Mouse (Mus musculus) lung, embryonic 14.5 days (tissue): ENCODE data around the gene Pbx4. TPM values are rescaled to one million over a fixed set of nuclear protein-coding genes. Genes with fewer than 3 reads are reported as not detected.

Experiments used
- ATAC-seq: fragments of 200-750 bp; cut with Nextera tagmentation; 2 replicates; pipeline ENCODE4 v1.8.0; 2017; ENCODE audit warnings: mild to moderate bottlenecking, moderate TSS enrichment, moderate library complexity; ENCODE audit not compliant: insufficient read depth
- DNase-seq: peaks from one replicate; pipeline ENCODE4 v3.0.0-alpha.2; 2015
- H3K27ac ChIP-seq: fragments of 300-500 bp; sonication (generic); 2 replicates; pipeline ENCODE4 v1.5.1; 2014; ENCODE audit warnings: low read depth, mild to moderate bottlenecking, moderate library complexity
- H3K27me3 ChIP-seq: fragments of 300-500 bp; sonication (generic); 2 replicates; pipeline ENCODE4 v1.6.1; 2014; ENCODE audit warnings: low read length, control low read depth; ENCODE audit not compliant: insufficient read depth
- H3K36me3 ChIP-seq: fragments of 300-500 bp; sonication (generic); 2 replicates; pipeline ENCODE4 v1.6.1; 2014; ENCODE audit warnings: control low read depth; ENCODE audit not compliant: insufficient read depth
- H3K4me1 ChIP-seq: fragments of 300-500 bp; sonication (generic); 2 replicates; pipeline ENCODE4 v1.6.1; 2014; ENCODE audit warnings: antibody characterized with exemption, control low read depth; ENCODE audit not compliant: insufficient read depth
- H3K4me2 ChIP-seq: fragments of 300-500 bp; sonication (generic); 2 replicates; pipeline ENCODE4 v1.6.1; 2014; ENCODE audit warnings: mild to moderate bottlenecking
- H3K4me3 ChIP-seq: fragments of 300-500 bp; sonication (generic); 2 replicates; pipeline ENCODE4 v1.5.1; 2014; ENCODE audit warnings: low read depth, low read length
- H3K9ac ChIP-seq: fragments of 300-500 bp; sonication (generic); 2 replicates; pipeline ENCODE4 v1.6.1; 2014
- H3K9me3 ChIP-seq: fragments of 300-500 bp; sonication (generic); 2 replicates; pipeline ENCODE4 v1.6.1; 2016; ENCODE audit warnings: low read depth, low read length, control low read depth
- CTCF ChIP-seq: IDR thresholded peaks from 2 replicates; pipeline ENCODE4 v1.5.1; 2016; ENCODE audit warnings: antibody characterized with exemption, low read depth
- WGBS: fragments of 180-500 bp; shearing (Covaris S2); extraction: QIAGEN DNeasy Blood & Tissue Kit; methylation state at CpG from one replicate; pipeline ENCODE4 v1.1.7; 2014; 5-methylcytosine and 5-hydroxymethylcytosine counted together
- polyA plus RNA-seq: library from polyadenylated mRNA; unstranded; fragments of >200 nt; fragmentation: Nextera tagmentation; extraction: Ambion mirVana; gene quantifications from 2 replicates; pipeline ENCODE4 v1.2.1, GENCODE M21; 2014

Gene Pbx4
- polyA plus RNA-seq, 1 experiment from 2014 or later: 7.1 TPM

- ATAC-seq (no peak), DNase-seq (peak; percentile 91)
- peak; percentile 82 for TF ChIP-seq CTCF
- no peaks in the 10 kb centered on the region for H3K36me3 ChIP-seq
- H3K9me3 ChIP-seq: no peaks in the 10 kb centered on the region
- H3K9ac ChIP-seq: no peak overlapping the region
- H3K4me3 ChIP-seq: no peak overlapping the region
- H3K27me3 ChIP-seq: 0 out of 2 replicates have a peak, but pooled peaks cover 2% of the 10 kb centered on the region
- no peaks in the 10 kb centered on the region for H3K4me1 ChIP-seq
- 14% methylated on average over 9 of the region's 9 CpGs for WGBS
- no peak overlapping the region for H3K4me2 ChIP-seq
- H3K27ac ChIP-seq: no peak overlapping the region
Observed at GRCm38 (mm10) chr8:69874155-69874554, 41.9 kb downstream of the Pbx4 start.

DNA sequence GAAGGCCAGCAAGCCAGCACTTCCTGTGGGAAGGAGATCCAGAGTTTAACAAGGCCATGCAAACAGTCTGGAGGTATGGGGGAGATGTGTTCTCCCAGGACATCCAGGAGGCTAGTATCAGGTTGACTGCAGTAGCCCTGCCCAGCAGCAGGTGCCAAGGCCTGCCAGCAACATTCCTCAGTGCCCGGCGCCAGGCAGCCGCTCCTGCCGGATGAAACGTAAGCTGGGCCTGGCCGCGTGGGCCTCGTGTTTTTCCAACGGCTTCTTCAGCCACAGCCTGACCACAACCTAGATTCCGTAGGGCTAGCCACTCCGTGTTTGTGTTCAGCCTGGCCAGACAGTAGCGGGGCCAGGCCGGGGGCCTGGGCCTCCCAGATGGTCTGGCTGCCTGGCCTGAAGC, 42.4 kb downstream of the Pbx4 start:
- H3K4me1 ChIP-seq: no peaks in the 10 kb centered on the region
- H3K9ac ChIP-seq: no peak overlapping the region
- DNase-seq: no peak
- peaks cover 7% of the 10 kb centered on the region for H3K27me3 ChIP-seq
- H3K27ac ChIP-seq: no peak overlapping the region
- no peak for ATAC-seq
- no peak overlapping the region for H3K4me2 ChIP-seq
- TF ChIP-seq CTCF: no peak
- no peaks in the 10 kb centered on the region for H3K9me3 ChIP-seq
- WGBS: 72% methylated on average over 13 of the region's 13 CpGs
- no peak overlapping the region for H3K4me3 ChIP-seq
- H3K36me3 ChIP-seq: no peaks in the 10 kb centered on the region

- Histone ChIP-seq H3K36me3 (no peaks in the 10 kb centered on the region), H3K4me2 (no peak overlapping the region), H3K27me3 (peaks cover 21% of the 10 kb centered on the region), H3K9ac (no peak overlapping the region), H3K9me3 (no peaks in the 10 kb centered on the region; the same call in 1 of the 2 replicates), H3K4me1 (no peaks in the 10 kb centered on the region), H3K27ac (no peak overlapping the region), H3K4me3 (no peak overlapping the region)
- no peak for TF ChIP-seq CTCF
- no peak for ATAC-seq
- no peak for DNase-seq
- WGBS: 43% methylated on average over 10 of the region's 10 CpGs
Observed at GRCm38 (mm10) chr8:69876097-69876496, 43.8 kb downstream of the Pbx4 start.

DNA sequence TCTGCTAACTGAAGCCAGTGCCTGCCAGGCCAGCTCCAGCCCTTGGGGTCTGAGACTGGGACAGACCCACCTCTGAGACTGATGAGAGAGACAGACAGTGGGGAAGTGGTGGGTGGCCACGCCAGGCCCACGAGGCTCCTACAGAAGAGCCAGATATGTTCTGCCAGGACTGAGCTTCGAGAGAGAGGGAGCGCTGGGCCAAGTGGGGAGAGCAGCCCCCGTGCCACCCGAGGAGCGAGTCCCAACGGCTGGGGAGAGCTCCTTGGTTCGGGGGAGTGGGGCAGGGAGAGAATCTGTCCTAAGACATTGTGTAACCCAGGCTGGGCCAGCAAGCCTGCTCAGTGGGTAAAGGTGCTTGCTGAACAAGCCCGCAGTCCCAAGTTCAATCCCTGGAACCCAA, 44.7 kb downstream of the Pbx4 start:
- peaks cover 30% of the 10 kb centered on the region for H3K27me3 ChIP-seq
- WGBS: 70% methylated on average over 10 of the region's 10 CpGs
- H3K36me3 ChIP-seq: no peaks in the 10 kb centered on the region
- H3K9ac ChIP-seq: no peak overlapping the region
- H3K9me3 ChIP-seq: no peaks in the 10 kb centered on the region; the same call in 1 of the 2 replicates
- H3K4me2 ChIP-seq: no peak overlapping the region
- H3K4me1 ChIP-seq: no peaks in the 10 kb centered on the region
- ATAC-seq (no peak), DNase-seq (no peak)
- H3K27ac ChIP-seq: no peak overlapping the region
- no peak for TF ChIP-seq CTCF
- no peak overlapping the region for H3K4me3 ChIP-seq

GRCm38 (mm10) chr8:69877396-69877795, 45.1 kb downstream of the Pbx4 start:
- no peak for DNase-seq

GRCm38 (mm10) chr8:69877992-69878391, 45.7 kb downstream of the Pbx4 start:
- H3K4me3 ChIP-seq: no peak overlapping the region
- H3K4me2 ChIP-seq: no peak overlapping the region
- H3K27ac ChIP-seq: no peak overlapping the region
- ATAC-seq: no peak
- no peak for DNase-seq
- TF ChIP-seq CTCF: no peak
- no peaks in the 10 kb centered on the region; the same call in 1 of the 2 replicates for H3K9me3 ChIP-seq
- no peaks in the 10 kb centered on the region for H3K36me3 ChIP-seq
- no peaks in the 10 kb centered on the region for H3K4me1 ChIP-seq
- H3K9ac ChIP-seq: no peak overlapping the region
- WGBS: 44% methylated on average over 3 of the region's 3 CpGs
- H3K27me3 ChIP-seq: peaks cover 40% of the 10 kb centered on the region

More at GRCm38 (mm10) chr8:69877396-69877795, 45.1 kb downstream of the Pbx4 start:
- Histone ChIP-seq H3K9ac (no peak overlapping the region), H3K36me3 (no peaks in the 10 kb centered on the region), H3K4me3 (no peak overlapping the region), H3K4me1 (no peaks in the 10 kb centered on the region), H3K9me3 (no peaks in the 10 kb centered on the region; the same call in 1 of the 2 replicates), H3K27me3 (peaks cover 34% of the 10 kb centered on the region), H3K27ac (no peak overlapping the region), H3K4me2 (no peak overlapping the region)
- no peak for ATAC-seq
- no peak for TF ChIP-seq CTCF
- 78% methylated on average over 4 of the region's 4 CpGs for WGBS

GRCm38 (mm10) chr8:69879678-69880077, 47.4 kb downstream of the Pbx4 start:
- H3K27me3 ChIP-seq: peaks cover 57% of the 10 kb centered on the region
- H3K27ac ChIP-seq: no peak overlapping the region
- no peak overlapping the region for H3K4me3 ChIP-seq
- no peaks in the 10 kb centered on the region; the same call in 1 of the 2 replicates for H3K9me3 ChIP-seq
- no peak overlapping the region for H3K4me2 ChIP-seq
- no peaks in the 10 kb centered on the region for H3K36me3 ChIP-seq
- no peaks in the 10 kb centered on the region for H3K4me1 ChIP-seq
- no peak overlapping the region for H3K9ac ChIP-seq
- no peak for TF ChIP-seq CTCF
- WGBS: 61% methylated on average over 8 of the region's 8 CpGs
- DNase-seq (no peak), ATAC-seq (no peak)

DNA sequence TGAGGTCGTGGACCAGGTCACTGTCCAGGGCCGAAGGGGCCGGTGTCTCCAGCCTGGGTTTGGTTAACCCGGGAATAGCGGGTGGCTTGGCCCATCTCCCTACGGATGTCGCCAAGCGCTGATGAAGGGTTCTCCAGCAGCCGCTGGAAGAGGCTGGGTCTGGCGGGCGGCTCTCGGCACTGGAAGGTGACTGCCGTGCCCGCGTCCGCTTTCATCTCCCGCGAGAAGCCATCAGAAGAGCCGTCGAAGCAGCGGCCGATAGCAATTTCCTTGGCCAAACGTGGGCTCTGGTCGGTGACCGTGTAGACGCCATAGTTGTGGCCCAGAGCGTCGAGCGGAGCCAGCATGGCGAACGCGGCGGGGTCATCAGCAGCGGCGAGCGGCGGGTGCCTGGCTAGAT, 48.5 kb downstream of the Pbx4 start:
- DNase-seq: no peak
- no peaks in the 10 kb centered on the region; the same call in 1 of the 2 replicates for H3K9me3 ChIP-seq
- TF ChIP-seq CTCF: no peak

More for the DNA sequence above, 48.5 kb downstream of the Pbx4 start:
- peak overlapping the region; percentile 40 for H3K4me3 ChIP-seq
- WGBS: 7% methylated on average over 37 of the region's 37 CpGs
- H3K4me1 ChIP-seq: no peaks in the 10 kb centered on the region
- ATAC-seq: no peak
- peaks cover 69% of the 10 kb centered on the region for H3K27me3 ChIP-seq
- H3K4me2 ChIP-seq: peak overlapping the region; percentile 61
- H3K36me3 ChIP-seq: no peaks in the 10 kb centered on the region
- no peak overlapping the region for H3K9ac ChIP-seq
- no peak overlapping the region for H3K27ac ChIP-seq
